Mouse (Mus musculus): ENCODE measurements around the gene Gm20458. TPM values are rescaled to one million over a fixed set of nuclear protein-coding genes. Genes with fewer than 3 reads are reported as not detected.

Gm20458 gene
- polyA plus RNA-seq, 1 experiment from 2014 or later, result 12.5 TPM

GRCm38 (mm10) chr2:164534315-164534714, 73.5 kb downstream of the Gm20458 start:
- Histone ChIP-seq H3K4me3 (ENCODE audit: low read depth, low read length) (no peak overlapping the region), H3K36me3 (ENCODE audit: control insufficient read depth, insufficient read depth, low read length) (no peaks in the 10 kb centered on the region), H3K27me3 (replicated peaks; ENCODE audit: control insufficient read depth, insufficient read depth, low read length) (no peaks in the 10 kb centered on the region), H3K9me3 (ENCODE audit: control insufficient read depth, low read length) (no peaks in the 10 kb centered on the region), H3K4me1 (ENCODE audit: control insufficient read depth, insufficient read depth, low read length) (no peaks in the 10 kb centered on the region), H3K4me2 (ENCODE audit: low read depth, low read length) (no peak overlapping the region), H3K9ac (ENCODE audit: low read depth, low read length) (no peak overlapping the region), H3K27ac (replicated peaks; ENCODE audit: low read depth, low read length) (no peak overlapping the region)
- ATAC-seq (ENCODE audit: low read depth) (no peak), DNase-seq (ENCODE audit: low spot score) (no peak)
- WGBS, result 57% methylated on average over 10 of the region's 10 CpGs

DNA sequence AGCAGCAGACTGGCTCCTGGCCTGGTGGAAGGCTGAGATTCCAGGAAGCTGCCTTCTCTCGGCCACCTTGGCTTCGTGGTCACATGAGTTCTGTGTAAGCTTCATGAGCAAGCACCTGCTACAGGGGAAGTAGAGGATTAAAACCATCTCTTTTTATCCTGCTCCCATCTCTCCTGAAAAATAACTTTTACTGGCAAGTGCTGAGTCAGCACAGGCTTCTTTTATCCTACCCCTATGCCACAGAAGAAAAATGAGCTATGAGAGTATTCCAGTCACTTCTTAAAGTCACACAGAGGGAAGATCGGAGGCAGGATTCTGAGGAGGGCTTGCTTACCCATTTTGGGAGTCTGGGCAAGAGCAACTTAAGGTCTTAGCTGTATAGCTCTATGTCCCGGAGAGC, 76.2 kb downstream of the Gm20458 start:
- H3K4me2 ChIP-seq (ENCODE audit: low read depth, low read length), result no peak overlapping the region
- H3K36me3 ChIP-seq (ENCODE audit: control insufficient read depth, insufficient read depth, low read length), result no peaks in the 10 kb centered on the region
- ATAC-seq (ENCODE audit: low read depth) (no peak), DNase-seq (ENCODE audit: low spot score) (no peak)
- no peaks in the 10 kb centered on the region for H3K27me3 ChIP-seq (replicated peaks; ENCODE audit: control insufficient read depth, insufficient read depth, low read length)
- no peak overlapping the region for H3K9ac ChIP-seq (ENCODE audit: low read depth, low read length)
- WGBS, result 82% methylated on average over 4 of the region's 4 CpGs
- no peak overlapping the region for H3K4me3 ChIP-seq (ENCODE audit: low read depth, low read length)
- H3K4me1 ChIP-seq (ENCODE audit: control insufficient read depth, insufficient read depth, low read length), result peaks cover 7% of the 10 kb centered on the region; the same call in 1 of the 2 replicates
- no peaks in the 10 kb centered on the region for H3K9me3 ChIP-seq (ENCODE audit: control insufficient read depth, low read length)
- no peak overlapping the region for H3K27ac ChIP-seq (replicated peaks; ENCODE audit: low read depth, low read length)

Other genes with a start within 250 kb of the Gm20458 start
- 0.39 TPM in 1 of 2 replicates, not detected in the other for gene Wfdc15b, start 239.3 kb upstream of the Gm20458 start, polyA plus RNA-seq (2014; fragmentation: Nextera tagmentation; extraction: Ambion mirVana)
- gene Svs2, start 222.5 kb upstream of the Gm20458 start, polyA plus RNA-seq (2014; fragmentation: Nextera tagmentation; extraction: Ambion mirVana), result not detected in 2 replicates
- not detected in 2 replicates for gene Svs3b, start 204.3 kb upstream of the Gm20458 start, polyA plus RNA-seq (2014; fragmentation: Nextera tagmentation; extraction: Ambion mirVana)
- gene Svs4, start 182.5 kb upstream of the Gm20458 start, polyA plus RNA-seq (2014; fragmentation: Nextera tagmentation; extraction: Ambion mirVana), result not detected in 2 replicates
- not detected in 2 replicates for gene Svs3a, start 171.7 kb upstream of the Gm20458 start, polyA plus RNA-seq (2014; fragmentation: Nextera tagmentation; extraction: Ambion mirVana)
- gene Svs6, start 144.2 kb upstream of the Gm20458 start, polyA plus RNA-seq (2014; fragmentation: Nextera tagmentation; extraction: Ambion mirVana), result not detected in 2 replicates
- not detected in 2 replicates for gene Svs5, start 128.2 kb upstream of the Gm20458 start, polyA plus RNA-seq (2014; fragmentation: Nextera tagmentation; extraction: Ambion mirVana)
- 1.3 and 2.1 TPM in 2 replicates for gene Slpi, start 71.9 kb upstream of the Gm20458 start, polyA plus RNA-seq (2014; fragmentation: Nextera tagmentation; extraction: Ambion mirVana)
- gene Rbpjl, start 57.8 kb upstream of the Gm20458 start, polyA plus RNA-seq (2014; fragmentation: Nextera tagmentation; extraction: Ambion mirVana), result 0.42 and 0.52 TPM in 2 replicates
- 15.6 and 20.6 TPM in 2 replicates for gene Matn4, start 55.8 kb upstream of the Gm20458 start, polyA plus RNA-seq (2014; fragmentation: Nextera tagmentation; extraction: Ambion mirVana)
- gene Sdc4, start 17.1 kb upstream of the Gm20458 start, polyA plus RNA-seq (2014; fragmentation: Nextera tagmentation; extraction: Ambion mirVana), result 57.1 and 58.4 TPM in 2 replicates
- gene Sys1, start 4.0 kb upstream of the Gm20458 start, polyA plus RNA-seq (2014; fragmentation: Nextera tagmentation; extraction: Ambion mirVana), result 63.3 and 68.3 TPM in 2 replicates
- not detected in 2 replicates for gene Trp53tg5, start 12.8 kb downstream of the Gm20458 start, polyA plus RNA-seq (2014; fragmentation: Nextera tagmentation; extraction: Ambion mirVana)
- gene Dbndd2, start 25.1 kb downstream of the Gm20458 start, polyA plus RNA-seq (2014; fragmentation: Nextera tagmentation; extraction: Ambion mirVana), result 4.1 and 10.5 TPM in 2 replicates
- gene Pigt, start 36.6 kb downstream of the Gm20458 start, polyA plus RNA-seq (2014; fragmentation: Nextera tagmentation; extraction: Ambion mirVana), result 72.9 and 76.9 TPM in 2 replicates
- 53.7 and 62.4 TPM in 2 replicates for gene Wfdc2, start 101.4 kb downstream of the Gm20458 start, polyA plus RNA-seq (2014; fragmentation: Nextera tagmentation; extraction: Ambion mirVana)
- gene Spint3, start 112.5 kb downstream of the Gm20458 start, polyA plus RNA-seq (2014; fragmentation: Nextera tagmentation; extraction: Ambion mirVana), result not detected in 2 replicates
- 0.51 TPM in 1 of 2 replicates, not detected in the other for gene Wfdc6a, start 124.5 kb downstream of the Gm20458 start, polyA plus RNA-seq (2014; fragmentation: Nextera tagmentation; extraction: Ambion mirVana)
- not detected in 2 replicates for gene Eppin, start 132.6 kb downstream of the Gm20458 start, polyA plus RNA-seq (2014; fragmentation: Nextera tagmentation; extraction: Ambion mirVana)
- not detected in 2 replicates for gene Wfdc6b, start 152.6 kb downstream of the Gm20458 start, polyA plus RNA-seq (2014; fragmentation: Nextera tagmentation; extraction: Ambion mirVana)
- gene Wfdc8, start 152.7 kb downstream of the Gm20458 start, polyA plus RNA-seq (2014; fragmentation: Nextera tagmentation; extraction: Ambion mirVana), result 0.11 TPM in 1 of 2 replicates, not detected in the other
- gene Wfdc16, start 177.8 kb downstream of the Gm20458 start, polyA plus RNA-seq (2014; fragmentation: Nextera tagmentation; extraction: Ambion mirVana), result not detected in 2 replicates
- gene Wfdc10, start 195.1 kb downstream of the Gm20458 start, polyA plus RNA-seq (2014; fragmentation: Nextera tagmentation; extraction: Ambion mirVana), result 0.69 and 1.1 TPM in 2 replicates
- not detected in 2 replicates for gene Wfdc9, start 195.6 kb downstream of the Gm20458 start, polyA plus RNA-seq (2014; fragmentation: Nextera tagmentation; extraction: Ambion mirVana)
- not detected in 2 replicates for gene Wfdc11, start 213.1 kb downstream of the Gm20458 start, polyA plus RNA-seq (2014; fragmentation: Nextera tagmentation; extraction: Ambion mirVana)
- 0.21 TPM in 1 of 2 replicates, not detected in the other for gene Wfdc13, start 224.1 kb downstream of the Gm20458 start, polyA plus RNA-seq (2014; fragmentation: Nextera tagmentation; extraction: Ambion mirVana)
- gene Spint4, start 237.5 kb downstream of the Gm20458 start, polyA plus RNA-seq (2014; fragmentation: Nextera tagmentation; extraction: Ambion mirVana), result not detected in 2 replicates

Measured in embryonic facial prominence, embryonic 14.5 days (tissue).